Mouse (Mus musculus): ENCODE data around the gene Sord.

- TF ChIP-seq CTCF (IDR thresholded peaks at IDR 0.05; ENCODE audit: low read depth) (no peak), EP300 (IDR thresholded peaks at IDR 0.05; ENCODE audit: low read depth) (no peak)
Observed at GRCm38 (mm10) chr2:122233341-122233740, 1.2 kb upstream of the Sord start.
